Mouse (Mus musculus): ENCODE results near the gene Ptgir.

Gene Ptgir

DNA sequence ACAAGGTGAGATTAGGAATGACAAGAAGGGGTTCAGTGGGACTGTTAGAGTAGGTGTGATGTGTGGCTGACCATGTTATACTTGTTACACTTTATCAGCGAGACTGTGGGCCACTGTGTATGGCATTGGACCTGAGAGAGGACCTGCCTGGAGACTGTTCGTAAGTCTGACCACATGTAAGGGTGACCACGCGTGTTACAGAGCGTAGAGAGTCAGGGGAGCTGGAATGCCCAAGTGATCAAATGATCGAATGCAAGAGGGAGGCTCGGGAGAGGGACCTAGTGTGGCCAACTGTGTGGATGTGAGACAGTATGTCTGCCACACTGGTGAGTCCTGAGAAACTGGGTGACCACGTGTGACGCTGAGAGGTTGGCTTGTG is 13.9 kb upstream of the Ptgir start:
- DNase-seq = no peak

DNA sequence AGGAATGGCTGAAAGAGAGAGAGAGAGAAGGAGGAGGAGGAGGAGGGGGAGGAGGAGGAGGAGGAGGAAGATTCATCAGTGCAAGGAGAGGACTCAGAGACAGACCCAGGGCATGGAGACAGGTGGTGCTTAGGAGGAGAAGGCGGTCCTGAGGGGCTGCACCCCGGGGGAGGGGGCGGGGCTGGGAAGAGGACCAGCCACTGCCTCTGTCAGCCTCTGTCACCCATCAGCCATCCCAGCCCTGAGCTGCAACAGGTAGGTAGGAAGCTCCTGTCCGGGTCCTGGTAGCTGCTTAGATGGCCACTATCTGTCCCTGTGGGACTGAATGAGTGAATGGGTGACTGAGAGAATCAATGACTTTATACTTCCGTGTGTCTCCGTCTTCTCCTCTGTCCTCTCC is 12.7 kb upstream of the Ptgir start:
- DNase-seq = peak; percentile 53

DNA sequence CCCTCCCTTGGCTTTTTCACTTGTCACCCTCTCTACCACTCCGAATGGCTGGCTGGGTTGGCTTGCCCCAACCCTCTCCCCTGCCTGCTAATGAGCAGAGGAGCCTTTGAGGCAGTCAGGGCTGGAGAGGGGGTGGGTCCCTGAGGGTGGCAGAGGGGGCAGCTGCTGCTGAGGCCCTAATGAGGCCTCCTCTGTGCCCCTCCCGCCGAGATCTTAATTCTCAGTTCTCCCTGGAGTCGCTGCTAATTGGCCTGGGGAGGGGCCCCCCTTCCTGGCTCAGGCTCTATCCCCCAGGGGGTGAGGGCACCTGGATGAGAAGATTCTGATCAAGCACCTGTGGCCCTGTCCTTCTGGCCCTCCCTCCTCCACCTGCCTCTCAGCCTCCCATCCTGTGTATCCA is 12.0 kb upstream of the Ptgir start:
- DNase-seq = peak; percentile 62

DNA sequence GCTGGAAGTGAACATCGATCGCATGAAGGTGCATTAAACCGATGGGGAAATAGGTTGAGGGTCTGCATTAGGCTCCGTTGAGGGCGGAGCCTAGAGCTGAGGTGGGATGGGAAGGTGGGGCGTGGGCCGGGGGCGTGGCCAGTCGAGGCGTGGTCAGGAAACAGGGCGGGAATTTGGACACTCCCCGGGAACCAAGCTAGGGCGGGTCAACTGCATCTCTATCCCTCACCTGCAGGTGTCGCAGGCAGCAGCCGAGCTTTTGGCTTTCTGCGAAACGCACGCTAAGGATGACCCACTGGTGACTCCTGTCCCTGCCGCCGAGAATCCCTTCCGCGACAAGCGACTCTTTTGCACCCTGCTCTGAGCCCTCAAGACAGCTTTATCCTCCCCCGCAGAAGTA is 11.3 kb upstream of the Ptgir start:
- peak; percentile 87 for DNase-seq

DNA sequence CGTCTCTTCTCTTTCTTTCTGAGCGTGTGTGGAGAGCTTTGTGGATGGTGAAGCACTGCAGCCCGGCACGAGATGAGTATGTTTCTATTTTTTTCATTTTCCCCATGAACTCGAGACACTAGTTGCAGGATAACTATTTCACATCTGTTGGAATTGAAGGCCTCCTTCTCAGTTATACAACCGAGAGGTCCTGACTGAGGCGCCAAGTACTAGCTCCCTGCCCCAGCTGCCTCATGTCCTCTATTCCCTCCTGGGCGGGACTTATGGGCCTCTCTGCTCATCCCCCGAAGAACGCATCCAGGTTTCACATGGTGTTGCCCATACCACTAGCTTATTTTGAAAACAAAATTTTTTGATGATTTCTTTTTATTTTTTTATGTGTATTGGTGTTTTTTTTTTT is 10.8 kb upstream of the Ptgir start:
- DNase-seq = no peak

DNA sequence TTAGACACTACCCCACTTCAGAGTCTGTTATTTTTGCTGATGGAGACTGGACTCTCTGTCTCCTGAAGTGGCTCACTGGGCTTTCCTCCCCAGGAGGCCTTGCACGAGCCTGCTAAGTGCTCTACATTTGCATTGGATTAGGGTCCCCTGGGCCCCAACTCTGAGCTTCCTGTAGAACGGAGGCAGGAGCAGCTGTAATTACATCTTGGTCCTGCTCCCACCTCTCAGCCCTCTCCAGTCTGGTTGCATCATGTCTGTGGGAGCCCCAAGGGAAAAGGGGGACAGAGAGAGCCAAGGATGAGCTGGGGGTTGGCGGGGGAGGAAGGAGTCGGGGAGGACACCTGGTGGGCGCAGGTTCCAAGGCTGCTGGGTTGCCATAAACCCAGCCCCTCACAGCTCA is 5.8 kb upstream of the Ptgir start:
- no peak for DNase-seq

DNA sequence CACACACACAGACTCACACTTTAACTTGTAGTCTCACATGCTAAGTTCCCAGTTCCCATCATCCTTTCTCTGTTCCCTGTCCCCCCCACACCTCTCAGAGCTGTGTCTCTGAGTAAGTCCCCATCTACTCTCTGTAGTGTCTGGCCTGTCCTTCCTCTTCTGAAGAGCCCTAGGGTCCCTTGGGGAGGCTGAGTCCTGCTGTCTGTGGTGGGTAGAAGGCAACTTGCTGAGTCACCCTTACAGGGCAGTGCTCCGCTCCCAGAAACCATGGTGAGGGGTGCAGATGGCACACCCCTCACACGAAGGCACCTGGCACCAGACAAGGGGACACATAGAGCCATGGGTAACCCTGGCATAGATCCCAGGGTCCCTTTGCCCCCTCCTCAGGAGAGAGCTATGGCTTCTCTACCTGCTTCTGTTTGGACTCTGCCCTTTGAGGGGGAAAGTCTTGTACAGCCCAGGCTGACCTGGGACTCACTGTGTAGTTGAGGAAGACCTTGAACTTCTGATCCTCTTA is 2.8 kb upstream of the Ptgir start:
- DNase-seq = no peak

DNA sequence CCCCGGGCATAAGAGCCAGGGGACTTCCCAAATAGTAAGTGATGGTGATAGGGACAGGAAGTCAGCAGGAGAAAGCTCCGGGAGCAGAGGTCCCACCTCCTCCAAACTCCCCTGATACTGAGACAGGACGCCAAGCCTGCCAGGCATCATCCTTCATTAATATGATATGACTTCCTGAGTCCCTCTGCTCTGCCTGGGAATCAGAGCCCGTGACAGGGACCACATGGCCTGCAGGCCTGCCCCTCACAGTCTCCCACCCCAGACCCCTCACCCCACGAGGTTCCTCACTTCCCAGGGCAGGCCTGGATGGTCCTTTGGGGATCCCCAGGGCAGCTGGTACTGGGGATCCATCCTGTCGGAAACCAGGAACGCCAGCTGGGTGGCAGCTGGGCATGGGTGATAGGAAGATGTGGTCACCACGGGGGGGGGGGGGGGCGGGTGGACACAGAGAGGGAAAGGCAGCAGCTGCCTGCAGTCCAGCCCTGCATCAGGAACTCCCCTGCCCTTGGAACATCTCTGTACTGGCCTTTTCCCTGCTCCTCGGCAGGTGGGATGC is 2.1 kb upstream of the Ptgir start:
- no peak for DNase-seq

DNA sequence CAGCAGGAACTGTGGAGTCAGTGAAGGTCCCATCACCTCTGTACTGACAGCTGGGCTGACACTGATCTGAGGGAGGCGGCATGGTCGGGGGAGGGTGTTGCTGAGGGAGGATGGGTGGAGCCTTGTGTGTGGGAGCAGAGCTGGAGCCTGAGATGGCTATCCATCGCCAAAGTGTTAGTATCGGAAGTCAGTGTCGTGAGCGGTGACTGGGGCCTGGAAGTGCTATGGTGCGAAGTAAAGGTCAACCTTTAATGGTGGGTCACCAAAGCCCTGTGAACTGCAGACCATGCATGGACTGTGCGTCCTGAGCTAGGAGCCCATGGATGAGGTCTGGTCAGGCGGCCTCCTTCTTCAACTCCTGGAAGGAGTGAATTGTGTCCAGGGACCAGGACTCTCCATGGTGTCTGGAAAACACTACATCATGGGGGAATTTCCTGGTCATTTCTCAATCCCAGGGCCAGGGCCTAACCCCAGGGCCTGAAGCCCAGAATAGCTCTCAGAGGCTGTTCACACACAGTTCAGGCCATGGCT is 734 bp upstream of the Ptgir start:
- no peak for DNase-seq

DNA sequence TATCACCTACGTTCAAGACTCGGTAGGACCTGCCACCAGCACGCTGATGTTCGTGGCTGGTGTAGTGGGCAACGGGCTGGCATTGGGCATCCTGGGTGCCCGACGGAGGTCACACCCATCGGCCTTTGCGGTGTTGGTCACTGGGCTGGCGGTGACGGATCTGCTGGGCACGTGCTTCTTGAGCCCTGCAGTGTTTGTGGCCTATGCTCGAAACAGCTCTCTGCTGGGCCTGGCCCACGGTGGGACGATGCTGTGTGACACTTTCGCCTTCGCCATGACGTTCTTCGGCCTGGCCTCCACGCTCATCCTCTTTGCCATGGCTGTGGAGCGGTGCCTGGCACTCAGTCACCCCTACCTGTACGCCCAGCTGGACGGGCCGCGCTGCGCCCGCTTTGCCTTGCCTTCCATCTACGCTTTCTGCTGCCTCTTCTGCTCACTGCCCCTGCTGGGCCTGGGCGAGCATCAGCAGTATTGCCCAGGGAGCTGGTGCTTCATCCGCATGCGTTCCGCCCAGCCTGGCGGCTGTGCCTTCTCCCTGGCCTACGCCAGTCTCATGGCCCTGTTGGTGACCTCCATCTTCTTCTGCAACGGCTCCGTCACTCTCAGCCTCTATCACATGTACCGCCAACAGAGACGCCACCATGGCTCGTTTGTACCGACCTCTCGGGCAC is 734 bp downstream of the Ptgir start:
- no peak for DNase-seq

DNA sequence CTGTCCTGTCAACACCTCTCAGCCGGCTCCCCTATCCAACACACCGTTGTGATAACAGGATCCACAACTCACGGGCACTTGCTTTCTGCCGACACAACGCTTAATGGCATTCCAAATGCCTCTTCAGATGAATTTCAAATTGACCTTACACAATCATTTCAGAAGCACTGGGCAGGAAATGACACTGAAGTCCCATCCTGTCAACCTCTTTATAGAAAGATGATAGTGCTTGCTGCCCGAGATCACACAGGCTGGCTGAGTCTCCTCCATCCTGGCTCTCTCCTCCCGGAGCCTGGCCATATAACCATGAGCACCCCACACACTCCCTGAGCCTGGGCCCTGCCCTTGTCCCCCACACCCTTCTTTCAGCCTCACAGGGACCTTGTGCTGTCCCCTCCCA is 1.6 kb downstream of the Ptgir start:
- DNase-seq = no peak

DNA sequence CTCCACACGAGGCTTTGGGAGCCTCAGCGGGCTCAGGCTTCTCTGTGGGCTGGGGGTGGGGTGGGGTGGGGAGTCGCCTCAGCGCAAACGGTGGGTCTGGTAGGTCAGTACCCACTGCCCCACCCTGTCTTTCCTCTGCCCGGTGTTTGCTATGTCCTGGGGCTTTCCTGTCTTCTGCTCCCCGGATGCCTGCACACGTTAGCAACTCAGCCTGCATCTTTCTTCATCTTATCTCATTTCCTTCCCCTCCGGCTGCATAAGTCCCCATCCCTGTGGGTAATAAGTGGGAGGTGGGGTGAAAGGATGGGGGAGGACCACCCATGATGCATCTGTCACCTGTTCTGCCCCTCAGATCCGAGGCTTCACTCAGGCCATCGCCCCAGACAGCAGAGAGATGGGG is 2.1 kb downstream of the Ptgir start:
- DNase-seq = no peak

DNA sequence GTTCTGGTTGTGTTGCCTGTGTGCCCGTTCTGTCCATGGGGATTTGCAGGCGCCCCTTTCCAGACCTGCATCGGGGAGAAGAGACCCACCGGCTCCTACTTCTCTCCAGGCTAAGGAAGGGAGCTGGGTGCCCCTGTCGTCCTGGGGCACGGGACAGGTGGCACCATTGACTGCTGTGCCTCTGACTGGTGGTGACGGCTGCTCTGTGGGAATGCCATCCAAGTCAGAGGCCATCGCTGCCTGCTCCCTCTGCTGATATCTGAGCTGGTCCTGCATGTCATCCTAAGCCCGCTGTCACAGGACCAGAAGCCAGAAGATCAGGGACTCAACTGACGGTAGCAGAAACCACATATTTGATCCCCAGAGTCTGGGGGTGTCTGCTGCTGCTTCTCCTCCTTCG is 2.6 kb downstream of the Ptgir start:
- no peak for DNase-seq

DNA sequence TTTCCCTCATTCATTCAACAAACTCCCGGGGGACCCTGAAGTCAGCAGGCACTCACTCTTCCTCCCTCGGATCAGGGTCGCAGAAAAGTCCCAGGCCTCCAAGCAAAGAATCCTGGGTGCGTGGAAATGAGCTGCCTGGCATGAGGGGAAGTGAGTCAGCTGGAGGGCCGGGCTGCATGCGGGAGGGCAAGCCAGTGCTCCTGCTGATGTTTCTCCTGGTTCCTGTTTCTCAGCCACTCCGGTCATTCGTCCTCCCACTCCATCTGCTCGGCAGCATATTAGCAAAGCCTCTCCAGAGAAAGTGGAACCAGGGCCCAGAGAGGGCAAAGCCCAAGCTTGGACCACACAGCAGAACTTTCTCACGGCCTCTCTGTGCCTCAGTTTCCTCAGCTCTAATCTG is 3.6 kb downstream of the Ptgir start:
- DNase-seq = no peak

DNA sequence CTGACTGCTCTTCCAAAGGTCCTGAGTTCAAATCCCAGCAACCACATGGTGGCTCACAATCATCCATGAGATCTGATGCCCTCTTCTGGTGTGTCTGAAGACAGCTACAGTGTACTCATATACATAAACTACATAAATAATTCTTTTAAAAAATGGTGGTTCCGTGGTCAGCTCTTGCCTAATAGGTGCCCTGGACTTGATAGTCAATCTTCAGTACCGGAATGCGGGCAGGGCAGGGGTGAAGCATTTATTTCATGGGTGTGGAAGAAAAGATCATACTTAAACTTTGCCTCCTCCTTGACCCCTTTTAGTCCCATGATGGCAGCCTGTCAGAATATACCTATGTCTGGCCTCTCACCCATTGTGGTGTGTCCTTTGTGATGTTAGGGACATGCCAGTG is 5.6 kb downstream of the Ptgir start:
- no peak for DNase-seq

DNA sequence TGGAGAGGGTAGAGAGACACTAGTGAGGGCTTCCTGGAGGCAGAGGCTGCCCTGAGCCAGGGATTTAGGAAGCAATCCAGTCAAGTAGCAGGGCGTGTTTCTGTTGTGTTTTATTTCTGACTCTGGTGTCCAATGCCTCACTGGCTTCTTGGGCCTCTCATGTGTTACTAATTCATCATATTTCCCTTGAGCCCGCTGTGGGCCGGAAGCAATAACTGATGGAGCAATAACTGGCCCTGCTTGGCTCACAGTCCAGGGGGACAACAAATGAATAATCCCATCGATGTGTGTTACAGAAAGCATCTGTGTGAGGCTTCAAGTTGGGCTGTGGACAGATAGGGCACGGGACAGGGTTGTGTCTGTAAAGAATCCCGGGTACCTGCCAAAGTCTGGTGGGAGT is 6.1 kb downstream of the Ptgir start:
- DNase-seq = no peak

DNA sequence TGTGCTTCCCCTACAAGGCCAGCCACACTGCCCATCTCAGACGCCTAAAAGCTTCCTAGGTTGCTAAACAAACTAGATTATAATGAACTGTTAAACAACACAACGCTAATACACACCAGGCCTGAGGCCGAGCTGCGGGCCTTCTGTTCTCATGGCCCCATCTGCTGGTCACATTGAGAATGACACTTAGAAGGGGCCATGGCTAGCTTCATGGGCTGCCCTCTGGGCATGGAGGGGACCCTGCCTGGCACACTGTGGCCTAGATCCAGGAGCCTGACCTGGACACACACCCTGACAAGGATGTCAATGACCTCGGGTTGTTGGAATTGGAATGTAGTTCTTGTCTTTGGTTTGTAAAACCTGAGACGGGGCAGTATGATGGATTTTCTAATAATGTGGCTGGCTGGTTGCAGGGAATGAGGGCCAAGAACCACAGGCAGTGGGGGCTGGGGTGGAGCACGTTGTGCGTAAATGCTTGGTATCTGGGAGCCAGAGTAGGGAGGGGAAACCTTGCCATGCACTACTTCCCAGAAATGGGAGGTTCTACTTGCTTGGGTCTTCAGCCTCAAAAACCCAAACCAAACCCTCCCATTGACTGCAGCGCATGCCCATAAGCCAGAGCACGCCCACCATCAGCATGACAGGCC is 7.6 kb downstream of the Ptgir start:
- peak; percentile 69 for DNase-seq

DNA sequence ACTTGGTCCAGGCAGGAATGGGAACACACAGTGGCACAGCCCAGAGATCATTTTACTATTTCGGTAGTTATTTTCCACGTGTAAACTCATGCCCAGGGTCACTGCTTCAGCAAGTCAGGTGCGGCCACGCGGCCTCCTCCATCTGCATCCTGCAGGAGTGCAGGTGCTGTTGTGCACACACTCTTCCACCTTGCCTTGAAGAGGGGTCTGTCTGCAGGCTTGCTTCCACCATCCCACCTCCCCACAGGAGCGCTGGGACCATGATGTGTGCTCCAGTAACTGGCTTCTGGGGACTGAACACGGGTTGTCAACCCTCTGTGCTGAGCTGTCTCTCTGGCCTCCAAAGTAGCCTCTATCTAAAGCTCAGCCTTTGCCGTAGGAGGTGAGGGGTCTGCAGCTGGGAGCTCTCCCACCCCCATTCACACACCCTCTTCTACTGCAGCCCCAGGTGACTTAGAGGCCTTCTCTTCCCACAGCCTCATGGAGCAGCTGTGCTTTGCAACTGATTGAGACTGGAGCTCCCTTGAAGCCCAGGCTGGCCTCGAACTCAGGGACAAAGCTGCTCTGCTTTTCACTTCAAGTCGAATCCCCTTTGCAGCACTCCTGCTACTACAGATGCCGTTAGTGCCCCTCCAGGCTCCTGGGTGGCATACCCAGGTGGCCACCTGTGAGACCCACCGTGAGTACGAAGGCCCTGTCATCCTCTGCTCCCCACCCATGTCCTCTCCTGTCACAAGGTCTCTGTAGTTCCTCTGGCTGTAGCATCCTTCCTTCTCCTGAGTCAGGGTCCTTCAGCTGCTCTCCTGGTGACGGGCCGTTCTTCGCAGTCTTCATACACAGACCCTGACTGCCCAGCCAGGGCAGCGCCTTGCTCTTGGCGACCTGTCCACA is 8.4 kb downstream of the Ptgir start:
- DNase-seq = no peak

DNA sequence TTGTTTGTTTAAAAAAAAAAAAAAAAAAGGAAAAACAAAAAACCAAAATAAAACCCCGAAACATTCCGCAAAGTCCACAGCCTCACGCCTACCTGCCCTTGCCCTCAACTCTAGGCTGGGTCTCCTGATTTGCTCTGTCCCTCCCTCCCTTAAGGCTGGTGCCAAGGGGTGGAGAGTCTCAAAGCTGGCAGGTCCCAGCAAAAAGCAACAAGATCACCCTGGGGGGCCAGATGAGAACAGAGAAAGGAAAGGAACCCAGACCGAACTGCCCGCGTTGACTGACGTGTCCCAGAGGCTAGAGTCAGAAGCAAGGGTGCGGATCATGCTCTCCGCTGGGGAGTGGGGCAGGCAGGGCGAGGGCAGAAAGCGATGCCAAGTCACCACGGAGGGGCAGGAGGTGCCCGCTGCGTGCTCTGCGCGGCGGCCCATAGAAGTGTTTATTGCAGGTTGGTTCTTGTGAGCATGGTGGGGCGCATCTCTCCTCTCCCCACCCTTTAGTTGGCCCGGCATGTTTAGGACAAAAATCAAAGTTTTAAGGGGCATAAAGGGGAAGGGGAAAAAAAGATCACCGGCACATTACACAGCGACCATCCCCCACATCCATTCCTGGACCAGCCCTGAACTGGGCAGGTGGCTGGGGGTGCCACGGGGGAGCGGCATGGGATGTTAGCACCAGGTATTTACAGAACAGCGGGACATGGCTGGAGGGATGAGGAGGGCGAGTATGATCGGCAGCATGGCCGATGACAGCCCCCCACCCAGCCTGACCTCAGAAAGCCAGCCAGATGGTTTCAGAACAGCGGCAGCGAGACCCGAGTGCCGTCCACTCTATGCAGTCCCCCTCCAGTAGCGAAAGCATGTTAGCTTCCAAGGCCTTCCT is 9.4 kb downstream of the Ptgir start:
- DNase-seq = peak; percentile 65

DNA sequence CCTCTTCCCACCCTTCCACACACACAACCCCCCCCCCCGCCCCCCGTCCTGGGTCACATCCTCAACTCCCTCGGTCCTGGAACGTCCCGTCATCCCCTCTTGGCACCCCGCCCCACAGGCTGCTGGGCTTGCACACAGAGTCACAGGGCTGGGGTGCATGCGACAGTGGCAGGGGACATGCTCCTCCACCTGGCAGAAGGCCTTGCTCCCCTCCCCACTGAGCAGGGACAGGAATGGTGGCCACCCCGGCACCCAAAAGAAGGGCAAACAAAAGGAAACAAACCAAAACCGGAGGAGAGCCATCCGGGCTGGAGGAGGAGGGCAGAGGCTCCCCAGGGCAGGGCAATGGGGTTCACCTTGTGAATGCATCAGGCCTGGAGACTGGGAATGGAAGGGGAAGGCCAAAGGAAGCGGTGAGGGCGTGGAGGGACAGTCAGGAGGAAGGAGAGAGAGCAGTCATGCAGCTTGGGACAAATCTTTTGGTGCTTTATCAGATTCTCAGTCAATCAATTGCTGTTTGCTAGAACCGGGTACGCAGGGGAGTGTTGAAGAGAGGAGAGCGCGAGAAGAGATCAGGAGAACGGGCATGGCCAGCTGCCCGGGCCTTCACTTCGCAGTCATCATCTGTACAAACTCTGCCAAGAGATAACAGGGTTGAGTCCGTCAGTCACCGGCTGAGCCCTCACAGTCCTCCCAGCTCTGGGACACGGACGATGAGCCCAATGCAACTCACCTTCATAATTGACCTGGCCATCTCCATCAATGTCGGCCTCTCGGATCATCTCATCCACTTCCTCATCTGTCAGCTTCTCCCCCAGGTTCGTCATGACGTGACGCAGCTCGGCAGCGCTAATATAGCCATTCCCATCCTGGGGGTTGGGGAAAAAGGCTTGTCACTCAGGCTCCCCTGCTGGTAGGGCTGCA is 10.3 kb downstream of the Ptgir start:
- peak; percentile 73 for DNase-seq

DNA sequence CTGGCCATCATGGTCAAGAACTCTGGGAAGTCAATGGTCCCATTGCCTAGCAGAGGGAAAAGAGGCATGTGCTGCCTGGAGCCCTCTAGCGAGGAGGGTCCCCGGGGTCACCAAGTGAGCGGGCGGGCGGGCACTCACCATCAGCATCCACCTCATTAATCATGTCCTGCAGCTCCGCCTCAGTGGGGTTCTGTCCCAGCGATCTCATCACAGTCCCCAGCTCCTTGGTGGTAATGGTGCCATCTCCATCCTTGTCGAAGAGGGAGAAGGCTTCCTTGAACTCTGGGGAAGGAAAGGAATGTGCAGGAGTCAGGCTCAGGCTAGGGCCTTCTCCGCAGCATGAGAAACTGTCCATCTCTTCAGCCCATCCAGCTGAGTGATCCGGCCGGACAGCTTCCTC is 11.2 kb downstream of the Ptgir start:
- DNase-seq = no peak
